Mouse (Mus musculus): ENCODE data around the gene Herc2. TPM values are rescaled to one million over a fixed set of nuclear protein-coding genes. Genes with fewer than 3 reads are reported as not detected.

Herc2 gene
- polyA plus RNA-seq, 2 experiments, result 24.5 to 28.3 TPM

DNA sequence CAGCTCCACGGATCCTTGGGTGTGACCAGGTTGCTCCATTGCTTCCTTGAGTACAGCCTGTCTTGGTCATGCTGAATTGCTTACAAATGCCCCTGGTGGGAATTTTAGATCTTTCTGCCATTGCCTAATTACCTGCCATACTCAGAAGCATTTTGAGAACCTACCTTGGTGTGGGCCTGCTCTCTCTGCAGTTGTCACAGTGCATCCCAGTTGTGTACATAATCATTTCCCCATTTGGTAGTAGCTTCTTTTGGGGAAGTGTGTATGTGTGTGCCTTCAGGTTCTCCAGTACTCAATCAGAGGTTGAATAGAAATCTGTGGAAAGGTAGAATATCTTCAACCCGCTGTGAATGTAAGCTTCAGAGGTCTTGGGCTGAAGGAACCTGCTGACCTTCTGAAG lies 153.3 kb downstream of the Herc2 start:
- Histone ChIP-seq H3K4me3 (replicated peaks; ENCODE audit: low read length) (no peak overlapping the region), H3K4me1 (ENCODE audit: control insufficient read depth, insufficient read depth, low read length) (no peaks in the 10 kb centered on the region; the same call in 1 of the 2 replicates), H3K9ac (ENCODE audit: low read depth, low read length, severe bottlenecking) (no peak overlapping the region), H3K4me2 (replicated peaks; ENCODE audit: low read depth, low read length, severe bottlenecking) (no peak overlapping the region), H3K9me3 (ENCODE audit: control insufficient read depth, low read length) (no peaks in the 10 kb centered on the region), H3K36me3 (ENCODE audit: control insufficient read depth, insufficient read depth, low read length) (peaks cover 76% of the 10 kb centered on the region), H3K27me3 (ENCODE audit: control insufficient read depth, insufficient read depth, low read length) (no peaks in the 10 kb centered on the region), H3K27ac (replicated peaks; ENCODE audit: low read depth, low read length) (no peak overlapping the region)
- no peak for TF ChIP-seq POLR2A (IDR thresholded peaks at IDR 0.05; ENCODE audit: borderline replicate concordance, extremely low read depth, insufficient read depth, insufficient read length)
- ATAC-seq (ENCODE audit: low FRiP score, low read depth), result no peak
- WGBS, result 89% methylated on average over 2 of the region's 2 CpGs
- no peak for DNase-seq (ENCODE audit: low spot score)

DNA sequence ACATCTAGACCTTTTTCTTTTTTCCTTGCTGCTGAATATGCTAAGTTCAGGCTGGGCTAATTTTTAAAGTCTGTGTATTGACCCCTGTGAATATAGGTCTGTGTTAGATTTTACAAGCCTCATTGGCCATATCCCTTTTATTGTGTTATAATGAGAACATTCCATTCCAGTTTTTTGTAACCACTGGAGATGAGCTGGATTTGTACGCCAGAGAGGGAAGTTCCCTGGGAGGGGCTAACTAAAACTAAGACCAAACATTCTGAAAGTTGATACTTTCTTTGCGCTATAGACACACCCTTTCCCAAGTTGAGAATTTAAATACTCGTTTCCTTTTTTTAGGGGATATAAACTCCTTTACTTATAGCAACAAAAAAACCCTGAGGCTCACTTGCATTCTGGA lies 154.9 kb downstream of the Herc2 start:
- no peaks in the 10 kb centered on the region for H3K27me3 ChIP-seq (ENCODE audit: control insufficient read depth, insufficient read depth, low read length)
- DNase-seq (ENCODE audit: low spot score), result peak; percentile 6
- no peak overlapping the region for H3K27ac ChIP-seq (replicated peaks; ENCODE audit: low read depth, low read length)
- no peak overlapping the region for H3K4me2 ChIP-seq (replicated peaks; ENCODE audit: low read depth, low read length, severe bottlenecking)
- H3K36me3 ChIP-seq (ENCODE audit: control insufficient read depth, insufficient read depth, low read length), result peaks cover 80% of the 10 kb centered on the region
- TF ChIP-seq POLR2A (IDR thresholded peaks at IDR 0.05; ENCODE audit: borderline replicate concordance, extremely low read depth, insufficient read depth, insufficient read length), result no peak
- 48% methylated on average over 3 of the region's 3 CpGs for WGBS
- no peaks in the 10 kb centered on the region; the same call in 1 of the 2 replicates for H3K4me1 ChIP-seq (ENCODE audit: control insufficient read depth, insufficient read depth, low read length)
- ATAC-seq (ENCODE audit: low FRiP score, low read depth), result peak; percentile 63
- H3K9ac ChIP-seq (ENCODE audit: low read depth, low read length, severe bottlenecking), result no peak overlapping the region
- H3K4me3 ChIP-seq (replicated peaks; ENCODE audit: low read length), result no peak overlapping the region
- no peaks in the 10 kb centered on the region for H3K9me3 ChIP-seq (ENCODE audit: control insufficient read depth, low read length)

DNA sequence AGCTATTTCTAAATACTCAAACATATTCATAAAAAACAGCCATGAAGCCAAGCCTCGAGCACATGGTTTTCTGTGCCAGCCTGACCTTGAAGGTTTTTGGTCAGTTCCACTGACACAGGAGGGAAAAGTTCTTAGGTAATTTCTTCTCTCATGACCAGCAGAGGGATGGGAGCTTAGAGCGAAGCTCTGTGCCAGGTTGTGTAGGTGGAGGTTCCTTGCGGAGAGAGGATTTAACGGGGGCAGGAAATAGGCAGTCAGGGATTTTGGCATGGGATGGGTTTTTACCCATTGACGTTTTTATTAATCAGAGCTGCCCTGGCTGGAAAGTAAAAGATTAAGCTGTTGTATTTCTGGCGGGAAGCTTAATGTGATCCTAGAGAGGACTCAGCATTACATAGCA lies 170.8 kb downstream of the Herc2 start:
- Histone ChIP-seq H3K36me3 (ENCODE audit: control insufficient read depth, insufficient read depth, low read length) (peaks cover 75% of the 10 kb centered on the region), H3K27ac (replicated peaks; ENCODE audit: low read depth, low read length) (no peak overlapping the region), H3K9me3 (ENCODE audit: control insufficient read depth, low read length) (no peaks in the 10 kb centered on the region), H3K9ac (ENCODE audit: low read depth, low read length, severe bottlenecking) (no peak overlapping the region), H3K27me3 (ENCODE audit: control insufficient read depth, insufficient read depth, low read length) (no peaks in the 10 kb centered on the region), H3K4me2 (replicated peaks; ENCODE audit: low read depth, low read length, severe bottlenecking) (no peak overlapping the region), H3K4me3 (replicated peaks; ENCODE audit: low read length) (no peak overlapping the region), H3K4me1 (ENCODE audit: control insufficient read depth, insufficient read depth, low read length) (no peaks in the 10 kb centered on the region)
- DNase-seq (ENCODE audit: low spot score) (no peak), ATAC-seq (ENCODE audit: low FRiP score, low read depth) (no peak)
- TF ChIP-seq POLR2A (IDR thresholded peaks at IDR 0.05; ENCODE audit: borderline replicate concordance, extremely low read depth, insufficient read depth, insufficient read length), result no peak
- 74% methylated on average over 6 of the region's 6 CpGs for WGBS

DNA sequence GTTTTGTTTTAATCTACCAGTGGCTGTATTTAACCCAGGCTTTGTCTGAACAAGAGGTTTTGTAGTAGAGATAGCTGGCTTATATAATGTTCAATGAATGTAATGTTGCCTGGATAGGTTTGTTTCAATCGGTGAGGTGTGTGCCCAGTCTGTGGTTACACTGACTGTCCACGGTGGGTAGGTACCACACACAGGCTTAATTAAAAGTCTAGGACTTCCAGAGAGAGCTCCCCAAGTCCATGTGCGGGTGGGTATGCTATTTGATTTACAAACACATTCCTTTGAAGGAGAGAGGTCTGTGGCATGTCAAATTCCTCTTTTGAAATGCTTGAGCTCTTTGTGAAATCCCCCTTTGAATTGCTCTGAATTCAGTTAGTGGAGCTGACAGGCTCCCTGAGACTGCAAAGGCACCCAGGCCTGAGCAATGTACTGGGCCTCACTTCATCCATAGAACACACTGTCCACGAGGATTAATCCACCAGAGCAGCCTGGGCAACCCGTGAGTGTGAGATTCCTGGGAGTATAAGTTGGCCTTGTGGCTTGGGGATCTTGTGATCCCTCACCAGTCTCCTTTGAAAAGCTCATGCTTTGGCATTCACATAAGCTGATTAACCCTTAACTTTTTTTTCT lies 185.9 kb downstream of the Herc2 start:
- no peak overlapping the region for H3K27ac ChIP-seq (replicated peaks; ENCODE audit: low read depth, low read length)
- no peak overlapping the region for H3K4me3 ChIP-seq (replicated peaks; ENCODE audit: low read length)
- no peaks in the 10 kb centered on the region for H3K9me3 ChIP-seq (ENCODE audit: control insufficient read depth, low read length)
- no peak for DNase-seq (ENCODE audit: low spot score)
- no peaks in the 10 kb centered on the region for H3K27me3 ChIP-seq (ENCODE audit: control insufficient read depth, insufficient read depth, low read length)
- H3K36me3 ChIP-seq (ENCODE audit: control insufficient read depth, insufficient read depth, low read length), result peaks cover 19% of the 10 kb centered on the region
- no peak for ATAC-seq (ENCODE audit: low FRiP score, low read depth)
- no peak overlapping the region for H3K4me2 ChIP-seq (replicated peaks; ENCODE audit: low read depth, low read length, severe bottlenecking)
- no peak for TF ChIP-seq POLR2A (IDR thresholded peaks at IDR 0.05; ENCODE audit: borderline replicate concordance, extremely low read depth, insufficient read depth, insufficient read length)
- H3K9ac ChIP-seq (ENCODE audit: low read depth, low read length, severe bottlenecking), result no peak overlapping the region
- no peaks in the 10 kb centered on the region for H3K4me1 ChIP-seq (ENCODE audit: control insufficient read depth, insufficient read depth, low read length)
- 52% methylated on average over 5 of the region's 5 CpGs for WGBS

DNA sequence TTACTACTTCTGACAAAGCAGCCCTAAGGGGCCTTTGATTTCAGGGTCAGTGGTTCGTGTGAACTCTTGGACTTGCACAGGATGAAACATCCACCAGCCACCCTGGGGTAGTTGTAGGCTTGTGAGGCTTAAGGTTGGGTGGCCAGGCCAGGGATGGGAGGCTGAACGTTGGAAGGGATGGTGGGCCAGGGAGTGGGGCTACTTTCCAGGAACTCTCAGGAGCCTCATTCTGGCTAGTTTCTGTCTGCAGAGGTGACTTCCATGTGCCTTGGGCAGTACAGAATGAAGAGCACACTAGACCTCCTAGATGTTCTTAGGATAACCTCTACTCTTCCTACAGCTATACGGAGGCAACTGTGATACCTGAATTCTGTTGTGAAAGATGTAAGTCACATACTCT lies 186.6 kb downstream of the Herc2 start:
- Histone ChIP-seq H3K4me2 (replicated peaks; ENCODE audit: low read depth, low read length, severe bottlenecking) (no peak overlapping the region), H3K4me1 (ENCODE audit: control insufficient read depth, insufficient read depth, low read length) (no peaks in the 10 kb centered on the region), H3K27ac (replicated peaks; ENCODE audit: low read depth, low read length) (no peak overlapping the region), H3K36me3 (ENCODE audit: control insufficient read depth, insufficient read depth, low read length) (peaks cover 14% of the 10 kb centered on the region; the same call in 1 of the 2 replicates), H3K4me3 (replicated peaks; ENCODE audit: low read length) (no peak overlapping the region), H3K9me3 (ENCODE audit: control insufficient read depth, low read length) (no peaks in the 10 kb centered on the region), H3K9ac (ENCODE audit: low read depth, low read length, severe bottlenecking) (no peak overlapping the region), H3K27me3 (ENCODE audit: control insufficient read depth, insufficient read depth, low read length) (no peaks in the 10 kb centered on the region)
- DNase-seq (ENCODE audit: low spot score), result no peak
- WGBS, result 83% methylated on average over 3 of the region's 3 CpGs
- TF ChIP-seq POLR2A (IDR thresholded peaks at IDR 0.05; ENCODE audit: borderline replicate concordance, extremely low read depth, insufficient read depth, insufficient read length), result no peak
- ATAC-seq (ENCODE audit: low FRiP score, low read depth), result no peak
